Mouse (Mus musculus): ENCODE measurements around the gene Gm7361. TPM values are rescaled to one million over a fixed set of nuclear protein-coding genes. Genes with fewer than 3 reads are reported as not detected.
"Not testable (repeated sequence)": the region's sequence is repeated elsewhere in the genome, so short reads cannot be mapped to it uniquely, and the experiment has no call there.

The Gm7361 gene
- polyA plus RNA-seq (2017; shearing (Covaris generic)) = not detected

DNA sequence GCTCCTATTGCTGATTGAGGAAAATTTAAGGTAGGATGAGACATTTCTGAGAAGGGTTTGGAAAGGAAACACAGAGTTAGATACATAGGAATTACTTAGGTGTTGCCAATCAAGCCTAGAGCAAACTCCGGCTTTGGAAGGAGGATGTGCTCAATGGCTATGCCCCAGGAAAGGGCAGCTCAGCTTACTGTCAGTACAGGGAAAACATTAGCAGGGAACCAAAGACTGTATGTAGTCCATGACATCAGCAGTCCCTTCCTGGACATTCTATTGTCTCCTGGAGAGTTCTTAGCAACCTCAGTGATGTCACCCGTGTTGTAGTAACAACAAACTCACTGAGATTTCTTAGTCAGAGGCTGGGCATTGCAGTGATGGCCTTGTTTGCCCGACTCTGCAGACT is at the start of gene Gm7361:
Gene Gm7361, plus strand, starts transcription at position 301 of the 400 bp plus-strand sequence.
- ATAC-seq = not testable (repeated sequence)

- no peak for ATAC-seq
Measured at GRCm38 (mm10) chr5:26211030-26211429, 46.5 kb upstream of the Gm7361 start.

DNA sequence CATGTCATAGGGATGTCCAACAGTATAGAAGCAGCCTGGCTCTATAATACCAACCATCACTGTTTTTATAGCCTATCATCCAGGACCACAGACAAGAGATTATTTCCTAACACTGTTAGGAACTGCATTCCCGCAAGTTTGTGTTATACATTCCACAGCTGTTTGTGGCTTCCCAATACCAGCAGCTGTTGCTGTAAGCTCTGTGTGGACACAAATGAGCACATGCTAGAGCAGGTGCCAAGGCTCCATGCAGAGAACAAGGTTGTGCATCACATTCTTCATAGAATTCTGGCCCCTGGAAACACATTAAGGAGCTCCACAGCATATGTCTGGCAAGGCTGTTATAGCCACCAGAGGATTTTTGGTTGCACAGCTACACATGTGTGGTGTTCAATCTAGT is 35.4 kb upstream of the Gm7361 start:
- no peak for ATAC-seq

DNA sequence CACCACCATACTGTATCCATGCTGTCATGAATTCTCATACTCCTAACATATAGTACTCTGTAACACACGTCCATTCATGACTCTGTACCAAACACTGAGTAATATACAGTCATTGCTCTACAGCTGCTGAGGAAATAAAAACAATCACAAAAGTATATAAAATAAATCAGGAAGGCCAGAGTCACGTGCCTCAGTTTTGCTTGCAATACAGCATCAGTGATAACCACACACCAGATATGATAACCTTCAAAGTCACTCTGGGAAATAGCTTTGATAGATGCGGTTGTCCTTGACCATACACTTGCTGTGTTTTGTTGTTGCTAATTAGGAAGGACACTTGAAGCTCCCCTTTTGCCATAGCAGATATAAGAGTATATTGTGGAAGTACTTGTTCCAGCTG is 9.2 kb downstream of the Gm7361 start:
- not testable (repeated sequence) for ATAC-seq

DNA sequence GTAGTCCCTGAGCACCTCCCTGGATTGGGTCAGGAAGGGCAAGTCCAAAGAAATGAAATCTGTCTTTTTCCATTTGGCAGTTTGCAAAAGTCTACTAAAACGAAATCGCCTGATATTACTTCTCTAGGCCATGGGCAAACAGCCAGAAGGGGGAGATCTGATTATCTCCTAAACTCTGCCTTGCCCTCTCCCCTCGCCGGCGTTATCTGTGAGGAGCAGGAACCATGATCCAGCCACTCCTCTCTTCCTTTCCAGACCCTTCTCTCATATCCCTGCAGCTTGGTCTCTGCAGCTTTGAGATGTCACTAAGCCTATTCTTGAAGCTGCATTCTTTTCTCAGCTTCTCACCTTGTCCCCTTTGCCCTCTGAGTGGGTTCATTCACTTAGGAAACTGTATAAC is 22.9 kb downstream of the Gm7361 start:
- ATAC-seq = no peak

DNA sequence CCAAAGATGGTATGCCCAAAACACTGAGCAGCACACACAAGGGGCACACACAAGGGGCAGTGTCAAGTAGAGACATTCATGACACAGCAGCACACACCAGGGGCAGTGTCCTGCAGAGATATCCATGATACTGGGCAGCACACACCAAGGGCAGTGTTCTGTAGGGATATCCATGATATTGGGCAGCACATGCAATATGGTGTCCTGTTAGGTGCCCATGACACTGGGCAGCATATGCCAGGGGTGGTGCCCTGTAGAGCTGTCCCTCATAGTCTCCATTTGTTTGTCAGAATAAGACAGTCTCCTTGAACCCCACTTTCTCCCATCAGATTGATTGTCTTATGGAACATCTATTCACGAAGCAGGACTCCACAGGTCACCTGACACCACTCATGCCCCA is 24.2 kb downstream of the Gm7361 start:
- no peak for ATAC-seq

DNA sequence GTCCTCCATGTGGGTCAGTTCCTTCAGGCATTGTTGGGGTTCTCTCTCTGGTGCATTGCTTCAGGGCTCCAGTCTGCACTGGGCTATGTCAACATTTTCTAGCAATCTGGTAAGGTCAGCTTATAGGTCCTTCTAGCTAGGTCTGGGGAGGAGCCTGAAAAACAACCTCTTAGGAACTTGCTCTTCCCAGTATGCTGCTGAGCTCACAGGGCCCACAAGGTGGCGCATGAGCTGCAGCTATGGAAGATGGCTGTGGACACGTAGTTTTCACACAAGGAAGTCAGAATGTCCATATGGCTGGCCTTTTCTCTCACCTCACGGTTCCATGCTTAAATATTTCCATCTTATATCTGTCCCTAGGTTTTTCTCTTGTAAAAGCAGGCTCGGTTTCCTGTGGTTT is 24.8 kb downstream of the Gm7361 start:
- no peak for ATAC-seq

DNA sequence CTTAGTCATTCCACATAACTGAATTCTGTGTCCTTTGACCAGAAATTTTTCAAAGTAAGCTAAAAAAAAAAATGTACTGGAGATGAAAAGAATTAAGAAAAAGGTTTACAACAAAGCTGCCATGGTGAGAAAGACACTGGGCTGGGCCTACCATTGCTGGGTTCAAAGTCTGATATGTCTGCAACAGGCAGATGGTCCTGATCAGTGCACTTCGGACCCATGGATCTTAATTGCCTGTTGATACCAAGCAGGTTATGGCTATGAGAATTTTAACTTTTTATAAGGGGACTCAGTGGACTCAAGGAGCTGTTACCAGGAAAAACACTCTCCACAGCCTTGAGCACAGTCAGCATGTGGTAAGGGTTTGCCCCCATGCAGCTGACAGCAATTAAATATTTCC is 25.9 kb downstream of the Gm7361 start:
- no peak for ATAC-seq

- ATAC-seq = no peak
Measured at GRCm38 (mm10) chr5:26291621-26292020, 34.1 kb downstream of the Gm7361 start.

DNA sequence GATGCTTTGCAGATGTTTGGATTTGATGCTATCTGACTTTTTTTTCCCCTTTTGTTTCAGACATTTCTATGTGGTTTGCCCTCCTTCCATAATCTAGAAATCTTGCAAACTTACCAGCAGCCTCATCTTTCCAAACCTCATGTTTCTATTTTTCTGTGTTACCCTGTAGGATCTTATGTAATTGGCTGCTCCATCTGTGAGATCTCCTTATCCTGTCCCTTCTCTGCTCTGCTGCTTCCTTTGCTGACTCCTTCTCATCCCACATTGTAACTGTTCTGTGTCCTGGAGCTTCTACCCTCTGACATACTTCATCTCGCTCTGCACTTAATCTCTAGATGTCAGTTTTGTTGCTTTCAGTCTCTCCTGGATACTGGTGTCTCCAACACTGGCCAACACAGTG is 35.8 kb downstream of the Gm7361 start:
- no peak for ATAC-seq

Other genes with a start within 250 kb of the Gm7361 start
- gene Gm5862, start 234.8 kb upstream of the Gm7361 start, polyA plus RNA-seq (2017; shearing (Covaris generic)) = not detected
- not detected for gene Speer4a, start 218.1 kb upstream of the Gm7361 start, polyA plus RNA-seq (2017; shearing (Covaris generic))
- not detected for gene Gm7347, start 199.1 kb upstream of the Gm7361 start, polyA plus RNA-seq (2017; shearing (Covaris generic))
- not detected for gene Gm10471, start 168.4 kb upstream of the Gm7361 start, polyA plus RNA-seq (2017; shearing (Covaris generic))
- not detected for gene 5031410I06Rik, start 152.3 kb upstream of the Gm7361 start, polyA plus RNA-seq (2017; shearing (Covaris generic))
- gene Gm10220, start 136.3 kb upstream of the Gm7361 start, polyA plus RNA-seq (2017; shearing (Covaris generic)) = not detected

All from CD4-positive, CD25-positive, alpha-beta regulatory T cell, adult 4 months (primary cell).